Mouse (Mus musculus) gastrocnemius, postnatal 10 days (tissue): ENCODE measurements around the gene Gm13696. TPM values are rescaled to one million over a fixed set of nuclear protein-coding genes. Genes with fewer than 3 reads are reported as not detected.

ENCODE experiments used
- total RNA-seq, 2 experiments: library from RNA; stranded (reverse); gene quantifications; 2 replicates each; pipeline ENCODE4 v1.2.3; 2021

Gene Gm13696
- total RNA-seq, 2 experiments from 2014 or later, result 0.96 to 1.2 TPM

Other genes with a start within 250 kb of the Gm13696 start
- gene Itgav, start 248.7 kb upstream of the Gm13696 start, total RNA-seq, result 10 to 100 TPM; 63.7 to 76.4 TPM
- 1 to 10 TPM; 3.9 to 5.5 TPM for gene Fam171b, start 160.5 kb upstream of the Gm13696 start, total RNA-seq
- not detected for gene Zswim2, start 31.9 kb upstream of the Gm13696 start, total RNA-seq
- 1 to 10 TPM in 1 of 2 experiments, under 1 TPM in 1; 0.96 to 1.2 TPM for gene Gm13698, start 17.4 kb upstream of the Gm13696 start, total RNA-seq
- gene Gm13693, start 11.6 kb upstream of the Gm13696 start, total RNA-seq, result 1 to 10 TPM in 1 of 2 experiments, under 1 TPM in 1; 0.96 to 1.2 TPM
- not detected for gene Gm13695, start 5.8 kb upstream of the Gm13696 start, total RNA-seq
- gene Gm13694, start 5.8 kb downstream of the Gm13696 start, total RNA-seq, result 1 to 10 TPM in 1 of 2 experiments, under 1 TPM in 1; 0.96 to 1.2 TPM
- gene Gm13697, start 11.6 kb downstream of the Gm13696 start, total RNA-seq, result 1 to 10 TPM in 1 of 2 experiments, under 1 TPM in 1; 0.96 to 1.2 TPM
- gene Gm13691, start 17.4 kb downstream of the Gm13696 start, total RNA-seq, result 1 to 10 TPM in 1 of 2 experiments, under 1 TPM in 1; 0.96 to 1.2 TPM